Mouse (Mus musculus) naive thymus-derived CD4-positive, alpha-beta T cell, adult 5 months (primary cell): ENCODE results near the gene Zfp931. TPM values are rescaled to one million over a fixed set of nuclear protein-coding genes. Genes with fewer than 3 reads are reported as not detected.

ENCODE experiments used
- polyA plus RNA-seq: library from polyadenylated mRNA; unstranded; fragments of 100-300 nt; shearing (Covaris generic); gene quantifications from one replicate; pipeline ENCODE4 v1.2.1, GENCODE M21; 2017

Gene Zfp931
- 6.6 TPM for polyA plus RNA-seq

DNA sequence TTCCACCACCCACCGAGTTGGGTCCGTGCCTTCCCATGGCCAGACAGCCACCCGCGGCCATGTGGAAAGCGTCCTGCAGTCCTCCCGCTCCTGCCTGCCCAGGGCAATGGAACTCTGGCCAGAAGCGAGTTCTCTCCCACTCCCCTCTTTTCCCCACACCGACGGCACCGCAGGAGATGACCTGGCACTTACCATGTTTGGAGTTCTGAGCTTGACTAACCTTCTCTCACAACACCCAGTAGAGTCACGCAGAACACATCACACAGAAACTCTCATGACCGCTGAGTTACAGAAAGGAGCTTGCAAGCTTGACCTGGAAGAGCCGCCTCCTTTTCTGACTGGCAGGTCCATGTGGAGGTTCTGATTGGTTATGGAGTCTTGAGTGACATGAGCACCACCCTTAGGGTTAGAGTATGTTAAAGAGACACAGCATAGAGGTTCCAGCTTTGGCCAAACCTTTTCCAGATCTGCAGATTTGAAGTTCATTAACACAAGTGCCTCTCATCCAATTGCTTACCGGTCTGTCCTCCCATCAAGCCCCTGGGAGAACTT, at the start of gene Zfp931:
Zfp931 (minus strand) TSS at position 311 of the 552 bp plus-strand sequence.

DNA sequence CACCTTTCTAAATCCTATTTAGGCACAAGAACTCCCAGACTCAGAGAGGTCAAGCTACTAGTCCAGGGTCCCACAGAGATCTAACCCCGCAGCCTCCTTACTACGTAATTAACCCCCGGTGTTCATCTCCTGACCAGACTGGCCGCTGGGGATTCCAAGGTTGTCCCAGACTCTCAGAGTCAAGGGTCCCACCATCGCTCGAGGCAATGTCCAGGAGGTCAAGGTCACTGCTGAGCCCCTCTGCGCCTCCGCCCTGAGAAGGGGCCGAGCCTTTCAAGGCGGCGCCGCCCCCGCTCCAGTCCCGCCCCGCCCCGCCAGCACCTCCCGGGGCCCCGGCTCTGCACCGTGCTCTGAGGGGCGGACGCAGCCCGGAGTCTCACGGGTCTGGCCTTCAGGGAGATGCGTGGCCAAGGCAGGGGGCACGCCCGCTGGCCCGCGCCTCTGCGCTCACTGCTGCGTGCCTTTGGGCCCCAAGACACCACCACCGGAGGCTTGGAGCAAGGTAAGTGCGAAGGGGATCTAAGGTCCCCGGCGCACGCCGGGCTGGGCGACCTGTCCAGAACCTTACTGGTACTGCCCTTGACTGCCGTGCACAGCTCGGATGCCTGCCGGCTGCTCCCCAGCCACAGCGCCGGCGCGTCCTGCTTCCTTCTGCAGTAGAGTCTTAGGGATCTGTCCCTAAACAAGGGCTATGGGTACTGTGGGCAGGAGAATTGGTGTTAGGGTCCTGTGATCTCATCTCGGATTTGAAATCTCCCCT, 40.7 kb upstream of the Zfp931 start, which contains the start of gene Phactr3:
Phactr3 (plus strand) TSS at position 175 of the 760 bp plus-strand sequence.

GRCm38 (mm10) chr2:178023011-178023611, 55.2 kb downstream of the Zfp931 start, which contains the start of gene Zfp971:
Zfp971 (plus strand) TSS chr2:178023284.

Other genes with a start within 250 kb of the Zfp931 start
- gene Gm14325, start 238.1 kb downstream of the Zfp931 start, polyA plus RNA-seq, result 4.6 TPM
- gene Gm14327, start 181.4 kb downstream of the Zfp931 start, polyA plus RNA-seq, result not detected
- 0.87 TPM for gene Zfp972, start 152.9 kb downstream of the Zfp931 start, polyA plus RNA-seq
- gene Gm14326, start 121.2 kb downstream of the Zfp931 start, polyA plus RNA-seq, result 3.4 TPM
- gene Zfp971, start 55.2 kb downstream of the Zfp931 start, polyA plus RNA-seq, result 4.5 TPM
- not detected for gene Phactr3, start 40.5 kb upstream of the Zfp931 start, polyA plus RNA-seq